Mouse (Mus musculus) hindbrain, embryonic 16.5 days (tissue): ENCODE measurements at regions not wholly inside any gene's neighbourhood (a gene's known extent, or its start where the extent isn't known, plus 50 kb on each side); places are given as distances from the start of the nearest gene placed in this dataset.

Experiments
- ATAC-seq: fragments of 200-750 bp; cut with Nextera tagmentation; 2 replicates; pipeline ENCODE4 v1.8.0; 2017; ENCODE audit warnings: moderate TSS enrichment, moderate library complexity
- H3K27ac ChIP-seq: fragments of 300-500 bp; sonication (generic); 2 replicates; pipeline ENCODE4 v1.5.1; 2014; ENCODE audit warnings: low read depth, mild to moderate bottlenecking, control low read depth, low read length, moderate library complexity
- H3K27me3 ChIP-seq: fragments of 300-500 bp; sonication (generic); replicated peaks from 2 replicates; pipeline ENCODE4 v1.6.1; 2014; ENCODE audit warnings: low read length; ENCODE audit not compliant: control insufficient read depth, insufficient read depth
- H3K36me3 ChIP-seq: fragments of 300-500 bp; sonication (generic); 2 replicates; pipeline ENCODE4 v1.6.1; 2014; ENCODE audit warnings: mild to moderate bottlenecking, low read length, moderate library complexity, mixed read lengths; ENCODE audit not compliant: control insufficient read depth, insufficient read depth
- H3K4me1 ChIP-seq: fragments of 300-500 bp; sonication (generic); 2 replicates; pipeline ENCODE4 v1.6.1; 2014; ENCODE audit warnings: low read depth, low read length; ENCODE audit not compliant: control insufficient read depth, insufficient read depth
- H3K4me2 ChIP-seq: fragments of 300-500 bp; sonication (generic); 2 replicates; pipeline ENCODE4 v1.6.1; 2014; ENCODE audit warnings: mild to moderate bottlenecking, low read length, control low read depth, moderate library complexity
- H3K4me3 ChIP-seq: fragments of 300-500 bp; sonication (generic); 2 replicates; pipeline ENCODE4 v1.5.1; 2014; ENCODE audit warnings: mild to moderate bottlenecking, low read length, control low read depth, moderate library complexity
- H3K9ac ChIP-seq: fragments of 300-500 bp; sonication (generic); 2 replicates; pipeline ENCODE4 v1.6.1; 2014; ENCODE audit warnings: low read depth, mild to moderate bottlenecking, control low read depth, low read length, moderate library complexity
- H3K9me3 ChIP-seq: fragments of 300-500 bp; sonication (generic); 2 replicates; pipeline ENCODE4 v1.6.1; 2014; ENCODE audit warnings: mild to moderate bottlenecking, low read length, moderate library complexity; ENCODE audit not compliant: control insufficient read depth
- WGBS: fragments of 180-500 bp; shearing (Covaris S2); extraction: QIAGEN DNeasy Blood & Tissue Kit; methylation state at CpG from one replicate; pipeline ENCODE4 v1.1.7; 2014; 5-methylcytosine and 5-hydroxymethylcytosine counted together

- H3K4me3 ChIP-seq, result no peak overlapping the region
- no peaks in the 10 kb centered on the region for H3K36me3 ChIP-seq
- H3K4me2 ChIP-seq, result no peak overlapping the region
- peaks cover 7% of the 10 kb centered on the region for H3K4me1 ChIP-seq
- H3K9ac ChIP-seq, result no peak overlapping the region
- no peak overlapping the region for H3K27ac ChIP-seq
- H3K9me3 ChIP-seq, result no peaks in the 10 kb centered on the region
- 82% methylated on average over 9 of the region's 9 CpGs for WGBS
- no peak for ATAC-seq
- no peaks in the 10 kb centered on the region for H3K27me3 ChIP-seq
Measured at GRCm38 (mm10) chr2:179382594-179382993, 59.6 kb upstream of the Cdh4 start.

DNA sequence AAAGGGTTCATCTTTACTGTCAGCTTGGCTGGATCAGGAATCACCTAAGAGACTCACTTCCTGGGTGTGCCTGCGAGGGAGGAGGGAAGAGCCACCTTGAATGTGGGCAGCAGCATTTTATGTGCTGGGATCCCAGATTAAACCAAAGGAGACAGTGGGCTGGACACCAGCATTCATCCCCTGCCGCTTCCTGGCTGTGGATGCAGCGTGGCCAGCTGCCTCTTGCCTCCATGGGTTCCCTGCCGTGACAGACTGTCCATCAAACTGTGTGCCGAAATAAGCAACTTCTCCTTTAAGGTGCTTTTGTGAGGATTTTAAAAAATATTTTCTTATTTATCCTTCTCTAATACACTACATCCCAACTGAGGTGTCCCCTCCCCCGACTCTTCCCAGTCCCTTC lies 55.4 kb upstream of the Cdh4 start:
- 64% methylated on average over 6 of the region's 6 CpGs for WGBS
- H3K4me3 ChIP-seq, result no peak overlapping the region
- no peak for ATAC-seq
- H3K9me3 ChIP-seq, result no peaks in the 10 kb centered on the region
- no peaks in the 10 kb centered on the region for H3K36me3 ChIP-seq
- no peak overlapping the region for H3K27ac ChIP-seq
- H3K4me1 ChIP-seq, result no peaks in the 10 kb centered on the region
- H3K4me2 ChIP-seq, result no peak overlapping the region
- H3K9ac ChIP-seq, result no peak overlapping the region
- H3K27me3 ChIP-seq, result no peaks in the 10 kb centered on the region

GRCm38 (mm10) chr2:179390486-179390885 lies 51.7 kb upstream of the Cdh4 start:
- Histone ChIP-seq H3K9ac (no peak overlapping the region), H3K9me3 (no peaks in the 10 kb centered on the region), H3K27me3 (no peaks in the 10 kb centered on the region), H3K4me2 (no peak overlapping the region), H3K4me1 (no peaks in the 10 kb centered on the region), H3K36me3 (no peaks in the 10 kb centered on the region), H3K4me3 (no peak overlapping the region), H3K27ac (no peak overlapping the region)
- ATAC-seq, result no peak
- WGBS, result 81% methylated on average over 4 of the region's 4 CpGs

DNA sequence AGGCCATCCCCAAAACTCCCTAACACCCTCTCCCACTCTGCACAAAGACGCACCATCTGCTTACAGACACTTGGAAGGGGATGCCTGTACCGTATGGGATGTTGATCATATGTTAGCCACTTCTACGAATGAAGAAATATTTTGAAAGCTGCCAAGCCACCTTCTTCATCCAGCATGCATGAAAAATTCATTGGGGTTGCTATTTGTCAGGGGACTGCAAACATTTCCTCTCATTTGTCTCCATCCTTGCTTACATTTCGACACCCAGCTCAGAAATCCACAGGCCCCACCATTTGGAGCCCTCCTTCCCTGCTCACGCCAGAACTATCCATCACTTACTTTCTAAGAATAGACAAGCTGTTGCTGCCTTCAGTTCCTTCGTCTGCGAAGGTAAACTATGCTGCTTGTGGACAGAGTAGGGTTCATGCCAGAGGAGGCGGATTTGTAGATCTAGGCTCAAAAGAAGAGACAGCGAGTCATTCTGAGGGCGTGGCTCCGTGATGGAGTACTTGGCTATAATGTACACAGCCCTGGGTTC lies 51.2 kb upstream of the Cdh4 start:
- no peak overlapping the region for H3K27ac ChIP-seq
- no peaks in the 10 kb centered on the region for H3K36me3 ChIP-seq
- WGBS, result 72% methylated on average over 11 of the region's 11 CpGs
- H3K4me3 ChIP-seq, result no peak overlapping the region
- no peak overlapping the region for H3K9ac ChIP-seq
- ATAC-seq, result peak; percentile 34; the same call in 1 of the 2 replicates
- no peak overlapping the region for H3K4me2 ChIP-seq
- H3K27me3 ChIP-seq, result no peaks in the 10 kb centered on the region
- H3K9me3 ChIP-seq, result no peaks in the 10 kb centered on the region
- H3K4me1 ChIP-seq, result no peaks in the 10 kb centered on the region
